ENCODE assay signal across 14 mouse cellular contexts in genomic region chr1:75593956-75594355, GRCm38 (mm10).
"Had no signal": no experiment of that assay in that cellular context is flagged by ENCODE, and none has a peak within 500 bp of the region (broad histone marks: within the 10 kb centered on the region; RNA-seq: fewer than 3 reads in every experiment).

No protein-coding gene starts in this region.

- ATAC-seq: liver, embryonic 12.5 days had no signal

- H3K9me3 ChIP-seq: limb, embryonic 15.5 days; liver, embryonic 12.5 days; lung, embryonic 15.5 days; megakaryocyte, embryonic 14.5 days; neural tube, embryonic 13.5 days; stomach, embryonic 15.5 days had no signal

- H3K27ac ChIP-seq: left cerebral cortex, adult 2 months; limb, embryonic 15.5 days; liver, embryonic 12.5 days; lung, embryonic 15.5 days; macrophage; stomach, embryonic 15.5 days had no signal

- H3K36me3 ChIP-seq: limb, embryonic 15.5 days; liver, embryonic 12.5 days; lung, embryonic 15.5 days; neural tube, embryonic 13.5 days; stomach, embryonic 15.5 days had no signal

- DNase-seq: kidney, adult 18-20 months; kidney, postnatal 10 days; lung, postnatal 14 days; right cerebral cortex, postnatal 14 days; thymus, adult 2 months; thymus, postnatal 25 days had no signal

- H3K4me1 ChIP-seq: liver, embryonic 12.5 days; megakaryocyte, embryonic 14.5 days had no signal

- H3K9ac ChIP-seq: limb, embryonic 15.5 days; liver, embryonic 12.5 days; lung, embryonic 15.5 days; neural tube, embryonic 13.5 days; stomach, embryonic 15.5 days had no signal

- H3K27me3 ChIP-seq: limb, embryonic 15.5 days; lung, embryonic 15.5 days had no signal

- H3K4me2 ChIP-seq: limb, embryonic 15.5 days; liver, embryonic 12.5 days; lung, embryonic 15.5 days; neural tube, embryonic 13.5 days; stomach, embryonic 15.5 days had no signal

- H3K4me3 ChIP-seq: left cerebral cortex, adult 2 months; limb, embryonic 15.5 days; liver, embryonic 12.5 days; lung, embryonic 15.5 days; megakaryocyte, embryonic 14.5 days; neural tube, embryonic 13.5 days; stomach, embryonic 15.5 days had no signal
